Mouse (Mus musculus) kidney, postnatal 0 days (tissue): Measurements from ENCODE around the gene Sept5. TPM values are rescaled to one million over a fixed set of nuclear protein-coding genes. Genes with fewer than 3 reads are reported as not detected.

Source experiments
- ATAC-seq: fragments of 200-750 bp; cut with Nextera tagmentation; replicated peaks from 2 replicates; pipeline ENCODE4 v1.8.0; 2017; ENCODE audit warnings: low read depth, moderate number of reproducible peaks, moderate TSS enrichment, moderate library complexity; ENCODE audit not compliant: low FRiP score
- DNase-seq: peaks from one replicate; pipeline ENCODE4 v3.0.0-alpha.2; 2016; ENCODE audit warnings: low spot score
- H3K27ac ChIP-seq: fragments of 300-500 bp; sonication (generic); 2 replicates; pipeline ENCODE4 v1.5.1; 2014; ENCODE audit warnings: mild to moderate bottlenecking
- H3K27me3 ChIP-seq: fragments of 300-500 bp; sonication (generic); 2 replicates; pipeline ENCODE4 v1.6.1; 2014; ENCODE audit warnings: low read length, mixed read lengths; ENCODE audit not compliant: insufficient read depth
- H3K36me3 ChIP-seq: fragments of 300-500 bp; sonication (generic); 2 replicates; pipeline ENCODE4 v1.6.1; 2014; ENCODE audit warnings: low read length, mixed read lengths; ENCODE audit not compliant: insufficient read depth
- H3K4me1 ChIP-seq: fragments of 300-500 bp; sonication (generic); replicated peaks from 2 replicates; pipeline ENCODE4 v1.6.1; 2014; ENCODE audit warnings: antibody characterized with exemption, low read length, mixed read lengths; ENCODE audit not compliant: insufficient read depth
- H3K4me2 ChIP-seq: fragments of 300-500 bp; sonication (generic); 2 replicates; pipeline ENCODE4 v1.6.1; 2014; ENCODE audit warnings: mild to moderate bottlenecking, low read length, moderate library complexity, mixed read lengths
- H3K4me3 ChIP-seq: fragments of 300-500 bp; sonication (generic); replicated peaks from 2 replicates; pipeline ENCODE4 v1.5.1; 2014; ENCODE audit warnings: low read depth, low read length
- H3K9ac ChIP-seq: fragments of 300-500 bp; sonication (generic); 2 replicates; pipeline ENCODE4 v1.6.1; 2014; ENCODE audit warnings: low read depth, low read length
- H3K9me3 ChIP-seq: fragments of 300-500 bp; sonication (generic); replicated peaks from 2 replicates; pipeline ENCODE4 v1.6.1; 2016; ENCODE audit warnings: low read length, inconsistent platforms, mixed read lengths
- CTCF ChIP-seq: IDR thresholded peaks from 2 replicates; pipeline ENCODE4 v1.5.1; 2016; ENCODE audit warnings: antibody characterized with exemption, low read depth, mild to moderate bottlenecking, moderate library complexity
- WGBS: fragments of 180-500 bp; shearing (Covaris S2); extraction: QIAGEN DNeasy Blood & Tissue Kit; methylation state at CpG from one replicate; pipeline ENCODE4 v1.1.7; 2014; 5-methylcytosine and 5-hydroxymethylcytosine counted together
- polyA plus RNA-seq: library from polyadenylated mRNA; unstranded; fragments of >200 nt; fragmentation: Nextera tagmentation; extraction: Ambion mirVana; gene quantifications from 2 replicates; pipeline ENCODE4 v1.2.1, GENCODE M21; 2015

Sept5 gene
- polyA plus RNA-seq, 1 experiment from 2014 or later: 10.4 TPM

GRCm38 (mm10) chr16:18587847-18588737, 41.7 kb downstream of the Sept5 start:
- no peaks in the 10 kb centered on the region for H3K9me3 ChIP-seq
- no peak overlapping the region for H3K27ac ChIP-seq
- H3K4me2 ChIP-seq: peak overlapping the region; percentile 26; the same call in 1 of the 2 replicates
- DNase-seq: no peak
- 3% methylated on average over 52 of the region's 57 CpGs for WGBS
- no peak for ATAC-seq
- H3K4me3 ChIP-seq: peak overlapping the region; percentile 4
- no peak for TF ChIP-seq CTCF
- no peak overlapping the region for H3K9ac ChIP-seq
- peaks cover 88% of the 10 kb centered on the region for H3K27me3 ChIP-seq
- H3K36me3 ChIP-seq: no peaks in the 10 kb centered on the region
- peaks cover 19% of the 10 kb centered on the region for H3K4me1 ChIP-seq

- DNase-seq (no peak), ATAC-seq (no peak)
- Histone ChIP-seq H3K36me3 (no peaks in the 10 kb centered on the region), H3K9ac (no peak overlapping the region), H3K4me3 (peak overlapping the region; percentile 37), H3K4me2 (peak overlapping the region; percentile 67), H3K9me3 (no peaks in the 10 kb centered on the region), H3K27ac (no peak overlapping the region), H3K4me1 (peaks cover 23% of the 10 kb centered on the region), H3K27me3 (peaks cover 94% of the 10 kb centered on the region)
- 3% methylated on average over 44 of the region's 62 CpGs for WGBS
- TF ChIP-seq CTCF: no peak
Measured at GRCm38 (mm10) chr16:18586906-18587546, 42.7 kb downstream of the Sept5 start.

- H3K9me3 ChIP-seq: no peaks in the 10 kb centered on the region
- peaks cover 26% of the 10 kb centered on the region for H3K4me1 ChIP-seq
- WGBS: 6% methylated on average over 83 of the region's 83 CpGs
- H3K9ac ChIP-seq: no peak overlapping the region
- TF ChIP-seq CTCF: no peak
- H3K27me3 ChIP-seq: peaks cover 95% of the 10 kb centered on the region
- peak overlapping the region; percentile 37 for H3K4me3 ChIP-seq
- no peak for DNase-seq
- peak overlapping the region; percentile 67 for H3K4me2 ChIP-seq
- H3K27ac ChIP-seq: no peak overlapping the region
- ATAC-seq: no peak
- no peaks in the 10 kb centered on the region for H3K36me3 ChIP-seq
Measured at GRCm38 (mm10) chr16:18586076-18586905, 43.5 kb downstream of the Sept5 start.

- 43% methylated on average over 10 of the region's 10 CpGs for WGBS
- Histone ChIP-seq H3K4me1 (peaks cover 25% of the 10 kb centered on the region; the same call in 1 of the 2 replicates), H3K4me3 (no peak overlapping the region), H3K36me3 (no peaks in the 10 kb centered on the region), H3K27me3 (peaks cover 95% of the 10 kb centered on the region), H3K27ac (no peak overlapping the region), H3K9ac (no peak overlapping the region), H3K9me3 (no peaks in the 10 kb centered on the region), H3K4me2 (no peak overlapping the region)
- DNase-seq (no peak), ATAC-seq (no peak)
- TF ChIP-seq CTCF: no peak
Measured at GRCm38 (mm10) chr16:18585676-18586075, 44.1 kb downstream of the Sept5 start.

GRCm38 (mm10) chr16:18584901-18585510, 44.7 kb downstream of the Sept5 start:
- no peak for TF ChIP-seq CTCF
- DNase-seq (no peak), ATAC-seq (no peak)
- 52% methylated on average over 10 of the region's 10 CpGs for WGBS
- no peak overlapping the region for H3K9ac ChIP-seq
- H3K4me2 ChIP-seq: no peak overlapping the region
- H3K9me3 ChIP-seq: no peaks in the 10 kb centered on the region
- no peak overlapping the region for H3K27ac ChIP-seq
- H3K27me3 ChIP-seq: peaks cover 94% of the 10 kb centered on the region
- no peaks in the 10 kb centered on the region for H3K36me3 ChIP-seq
- no peak overlapping the region for H3K4me3 ChIP-seq
- H3K4me1 ChIP-seq: peaks cover 20% of the 10 kb centered on the region; the same call in 1 of the 2 replicates
